ENCODE assay signal across 17 mouse cellular contexts in genomic region chr9:5343092-5343491, GRCm38 (mm10). TPM values are rescaled to one million over a fixed set of nuclear protein-coding genes. Genes with fewer than 3 reads are reported as not detected.
"Had no signal": no experiment of that assay in that cellular context is flagged by ENCODE, and none has a peak within 500 bp of the region (broad histone marks: within the 10 kb centered on the region; RNA-seq: fewer than 3 reads in every experiment).

No protein-coding gene starts in this region.

- H3K4me1 ChIP-seq: limb, embryonic 13.5 days; midbrain, embryonic 10.5 days; neural tube, embryonic 15.5 days; stomach, embryonic 15.5 days had no signal

- ATAC-seq: inflammation-experienced regulatory T-cells, adult 6 months; intestine, postnatal 0 days; lung, postnatal 0 days had no signal

- H3K4me2 ChIP-seq: limb, embryonic 13.5 days; neural tube, embryonic 15.5 days; stomach, embryonic 15.5 days had no signal

- H3K9ac ChIP-seq: limb, embryonic 13.5 days; liver, embryonic 14.5 days; neural tube, embryonic 15.5 days; stomach, embryonic 15.5 days had no signal

- H3K27me3 ChIP-seq: limb, embryonic 13.5 days; neural tube, embryonic 15.5 days; stomach, embryonic 15.5 days had no signal

- H3K9me3 ChIP-seq: midbrain, embryonic 10.5 days; neural tube, embryonic 15.5 days; stomach, embryonic 15.5 days had no signal

- H3K4me3 ChIP-seq: limb, embryonic 13.5 days; midbrain, embryonic 10.5 days; myocyte; neural tube, embryonic 15.5 days; stomach, embryonic 15.5 days had no signal

- H3K27ac ChIP-seq: limb, embryonic 13.5 days; liver, embryonic 14.5 days; midbrain, embryonic 10.5 days; neural tube, embryonic 15.5 days; stomach, embryonic 15.5 days had no signal

- DNase-seq: kidney, adult 8-10 months; kidney, postnatal 25 days; lung, adult 2 months; lung, postnatal 4 days; midbrain, embryonic 14.5 days; thymus, adult 2 months; thymus, postnatal 25 days had no signal

- H3K36me3 ChIP-seq: limb, embryonic 13.5 days; midbrain, embryonic 10.5 days; neural tube, embryonic 15.5 days; stomach, embryonic 15.5 days had no signal

RNA-seq across cellular contexts. Expression of gene Casp12, which starts 2.1 kb away (rescaled TPM):
- polyA plus RNA-seq: inflammation-experienced regulatory T-cells, adult 6 months; midbrain, embryonic 10.5 days; neural tube, embryonic 11.5 days had no signal

RNA-seq across cellular contexts. Expression of gene Casp4, which starts 34.5 kb away (rescaled TPM):
- polyA plus RNA-seq: midbrain, embryonic 10.5 days; neural tube, embryonic 11.5 days had no signal
